In the genomic region with DNA sequence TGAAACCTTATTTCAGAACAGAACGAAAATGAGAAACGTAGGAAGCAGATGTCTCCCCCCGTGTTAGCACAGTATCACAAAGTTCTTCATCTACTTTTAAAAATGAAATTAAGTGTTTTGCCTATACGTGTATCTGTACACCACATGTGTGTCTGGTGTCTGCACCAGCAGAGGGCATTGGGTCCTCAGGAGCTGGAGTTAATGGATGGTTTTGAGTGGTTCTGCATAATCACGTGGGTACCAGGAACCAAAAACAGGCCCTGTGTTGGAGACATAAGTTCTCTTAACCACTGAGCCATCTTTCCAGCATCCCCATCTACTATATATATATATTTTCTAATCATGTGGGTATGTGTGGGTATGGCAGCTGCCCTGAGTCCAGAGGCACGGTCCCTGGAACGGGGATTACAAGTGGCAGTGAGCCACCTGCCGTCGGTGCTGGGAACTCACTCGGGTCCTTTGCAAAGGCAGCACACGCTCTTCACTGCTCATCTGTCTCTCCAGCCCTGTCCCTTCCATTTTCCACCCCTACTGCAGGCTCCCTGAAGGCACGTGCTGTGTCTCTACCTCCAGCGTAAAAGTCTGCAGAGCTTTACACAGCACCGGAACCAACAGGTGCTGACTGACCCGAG, we compare ENCODE assay signal across 21 mouse cellular contexts. TPM values are rescaled to one million over a fixed set of nuclear protein-coding genes. Genes with fewer than 3 reads are reported as not detected.
DNase-seq lines count a peak whose midpoint lies in the region; ATAC-seq and TF ChIP-seq lines count a peak whose summit lies in the region.
"Had no signal": no experiment of that assay in that cellular context is flagged by ENCODE, and none has a peak within 500 bp of the region (broad histone marks: within the 10 kb centered on the region; RNA-seq: fewer than 3 reads in every experiment).

No protein-coding gene starts in this region.

- no peaks in the 10 kb centered on the region for H3K9me3 ChIP-seq in liver, embryonic 13.5 days (replicated peaks)
- H3K9me3 ChIP-seq: G1E; hindbrain, embryonic 13.5 days; lung, embryonic 15.5 days; neural tube, embryonic 13.5 days had no signal

- no peak overlapping the region for H3K27ac ChIP-seq in layer of hippocampus, adult 2 months
- peak overlapping the region; percentile 87 for H3K27ac ChIP-seq in liver, embryonic 13.5 days
- H3K27ac ChIP-seq: hindbrain, embryonic 13.5 days; lung, embryonic 15.5 days; neural tube, embryonic 13.5 days had no signal

- WGBS in liver, embryonic 13.5 days (ENCODE audit: insufficient replicate concordance): 88% methylated on average over 15 of the region's 15 CpGs

- H3K36me3 ChIP-seq in liver, embryonic 13.5 days: peaks cover 18% of the 10 kb centered on the region

- H3K9ac ChIP-seq in liver, embryonic 13.5 days: 0 out of 2 replicates have a peak overlapping the region, but pooled peaks have one; percentile 3
- H3K9ac ChIP-seq: forebrain, postnatal 0 days; lung, embryonic 15.5 days; neural tube, embryonic 13.5 days had no signal

- no peak overlapping the region for H3K4me3 ChIP-seq in layer of hippocampus, adult 2 months
- no peak overlapping the region for H3K4me3 ChIP-seq in liver, embryonic 13.5 days (replicated peaks)
- H3K4me3 ChIP-seq: hindbrain, embryonic 13.5 days; lung, embryonic 15.5 days; neural tube, embryonic 13.5 days had no signal

- no peak overlapping the region for H3K4me2 ChIP-seq in liver, embryonic 13.5 days
- H3K4me2 ChIP-seq: hindbrain, embryonic 13.5 days; lung, embryonic 15.5 days; midbrain, embryonic 11.5 days; neural tube, embryonic 13.5 days had no signal

- H3K27me3 ChIP-seq in liver, embryonic 13.5 days: no peaks in the 10 kb centered on the region
- H3K27me3 ChIP-seq: hindbrain, embryonic 13.5 days; lung, embryonic 15.5 days; neural tube, embryonic 13.5 days had no signal

- H3K4me1 ChIP-seq in liver, embryonic 13.5 days (replicated peaks): peaks cover 65% of the 10 kb centered on the region

- no peak for DNase-seq in layer of hippocampus, adult 2 months (ENCODE audit: low spot score in 2 of 2)
- no peak for DNase-seq in layer of hippocampus, postnatal 25 days (ENCODE audit: extremely low spot score in 1 of 2, low spot score in 1 of 2)
- peak; percentile 71 for DNase-seq in R1 (ENCODE audit: low read depth, low spot score)
- DNase-seq in liver, embryonic 13.5 days: no peak
- DNase-seq in urinary bladder, adult 18-20 months (ENCODE audit: low spot score in 2 of 2): no peak
- no peak for DNase-seq in kidney, postnatal 4 days
- DNase-seq: adrenal gland, postnatal 25 days; cerebellum, adult 18-20 months; cerebellum, postnatal 25 days; embryo, embryonic 11 days; forebrain, postnatal 0 days; left cerebral cortex, postnatal 4 days; lung, postnatal 4 days; right cerebral cortex, adult 18-20 months; thymus, adult 2 months had no signal

- TF ChIP-seq CTCF in layer of hippocampus, adult 2 months (conservative IDR thresholded peaks at IDR 0.05): peak; percentile 17; the same call in 1 of the 2 replicates

- no peak for ATAC-seq in liver, embryonic 13.5 days (ENCODE audit: low read depth)
- no peak for ATAC-seq in cerebellum, adult (ENCODE audit: insufficient number of reproducible peaks, low FRiP score, low TSS enrichment)
- ATAC-seq: forebrain, postnatal 0 days had no signal

RNA-seq across cellular contexts. Expression of a gene that starts 4.0 kb away (rescaled TPM):
- total RNA-seq in layer of hippocampus, adult 2 months (2021): 10 to 100 TPM; 17.3 to 17.5 TPM
- total RNA-seq in layer of hippocampus, postnatal 25 days (2021): 10 to 100 TPM; 18.0 to 18.3 TPM
- 15.2 and 16.2 TPM in 2 replicates for polyA plus RNA-seq in liver, embryonic 13.5 days (2015; fragmentation: Nextera tagmentation; extraction: Ambion mirVana)
